Mouse (Mus musculus) right cerebral cortex, postnatal 4 days (tissue): ENCODE results near the gene Arhgef19.

Experiments used
- DNase-seq: peaks from one replicate; pipeline ENCODE4 v3.0.0-alpha.2; 2022

Gene Arhgef19

DNA sequence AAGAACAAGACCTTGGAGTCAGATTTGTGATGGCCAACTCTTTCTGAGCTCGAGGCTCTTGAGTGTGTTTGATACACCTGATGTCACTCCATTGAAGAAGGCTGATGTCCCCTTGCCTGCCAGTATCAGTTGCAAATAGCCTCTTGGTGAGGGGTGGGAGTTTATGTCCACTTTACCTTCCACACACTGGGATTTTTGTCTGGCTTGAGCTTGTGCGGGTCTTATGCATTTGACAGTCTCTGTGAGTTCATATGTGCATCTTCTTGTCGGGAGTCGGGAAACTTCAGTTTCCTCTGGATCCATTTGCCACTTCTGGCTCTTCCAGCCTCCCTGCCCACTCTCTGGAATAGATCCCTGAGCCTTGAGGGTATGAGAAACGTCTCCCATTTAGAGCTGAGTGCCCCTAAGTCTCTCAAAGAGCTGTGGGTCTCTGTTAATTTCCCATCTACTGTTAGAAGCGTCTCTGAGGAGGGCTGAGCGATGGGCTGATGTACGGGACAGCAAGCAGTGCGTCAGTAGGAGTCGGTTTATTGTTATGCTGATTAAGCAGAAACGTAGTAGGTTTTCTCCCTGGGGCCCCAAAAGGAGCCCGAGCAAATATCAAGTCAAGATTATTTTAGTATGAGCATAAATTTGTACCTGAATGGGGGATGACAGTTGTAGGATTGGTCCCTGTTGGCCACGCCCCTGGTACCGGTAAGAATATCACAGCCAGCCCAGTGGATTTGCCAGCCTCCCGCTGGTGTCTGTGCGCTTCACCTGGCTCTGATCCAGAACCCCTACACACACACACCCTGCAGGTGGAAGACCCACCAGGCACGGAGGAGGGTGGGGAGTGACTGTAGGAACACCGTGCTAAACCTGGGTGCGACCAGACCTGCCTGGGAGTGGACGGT is 559 bp upstream of the Arhgef19 start:
- DNase-seq = no peak

DNA sequence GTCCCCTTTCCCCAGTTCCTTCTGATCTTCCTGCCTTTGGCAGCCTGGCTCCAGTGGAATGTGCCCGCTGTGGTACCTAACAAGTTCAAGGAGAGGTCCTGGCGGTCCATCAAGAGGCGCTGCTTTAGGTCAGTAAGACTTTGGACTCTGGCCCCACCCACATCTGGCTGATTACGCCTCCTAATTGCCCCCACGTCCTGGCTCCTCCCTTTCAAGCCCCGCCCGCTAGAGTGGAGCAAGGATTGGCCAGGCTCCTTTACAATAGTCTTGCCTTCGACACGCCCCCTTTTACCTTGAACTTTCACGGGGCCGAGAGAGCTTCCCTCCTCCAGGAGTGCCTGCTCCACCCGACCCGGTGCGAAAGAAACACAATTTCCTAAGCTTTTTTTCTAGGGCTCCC is 1.3 kb downstream of the Arhgef19 start:
- no peak for DNase-seq

- no peak for DNase-seq
These were observed 2.6 kb downstream of the Arhgef19 start for GRCm38 (mm10) chr4:141241861-141242260.

DNA sequence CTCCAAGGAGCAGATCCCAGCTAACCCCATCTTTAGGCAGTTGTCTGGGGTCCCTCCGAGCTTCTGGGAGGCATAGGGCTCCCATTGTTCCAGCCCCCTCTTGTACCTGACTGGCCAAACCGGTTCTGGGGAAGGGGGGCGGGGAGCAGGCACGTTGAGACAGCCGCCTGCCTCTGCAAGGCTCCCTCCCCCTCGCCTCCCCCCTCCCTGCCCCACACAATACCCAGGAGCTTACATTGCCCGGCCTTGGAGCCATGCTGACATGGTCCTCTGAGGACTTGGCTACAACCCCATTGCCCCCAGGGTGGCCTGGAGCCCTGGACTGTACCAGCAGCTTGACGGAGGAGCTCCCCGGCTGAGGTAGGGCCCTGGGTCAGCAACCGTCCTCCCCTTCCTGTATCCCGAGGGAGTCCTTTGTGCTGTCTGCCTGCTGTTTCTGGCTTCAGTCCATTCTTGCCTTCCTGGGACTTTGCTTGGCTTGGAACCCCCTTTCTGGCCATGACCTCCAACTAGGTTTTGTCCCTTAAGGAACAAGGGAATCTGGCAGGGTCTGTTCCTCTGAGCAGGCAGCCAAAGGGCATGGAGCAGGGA is 3.4 kb downstream of the Arhgef19 start:
- DNase-seq = no peak

- no peak for DNase-seq
These were observed 4.3 kb downstream of the Arhgef19 start for GRCm38 (mm10) chr4:141243636-141244035.

- DNase-seq = no peak
These were observed 5.1 kb downstream of the Arhgef19 start for GRCm38 (mm10) chr4:141244401-141244800.

GRCm38 (mm10) chr4:141244931-141245425 is 5.7 kb downstream of the Arhgef19 start:
- DNase-seq = peak; percentile 84

GRCm38 (mm10) chr4:141246089-141246997 is 7.0 kb downstream of the Arhgef19 start:
- DNase-seq = no peak

- no peak for DNase-seq
These were observed 7.7 kb downstream of the Arhgef19 start for GRCm38 (mm10) chr4:141246998-141247350.

- peak; percentile 25 for DNase-seq
These were observed 8.7 kb downstream of the Arhgef19 start for GRCm38 (mm10) chr4:141247776-141248613.

GRCm38 (mm10) chr4:141248614-141248978 is 9.3 kb downstream of the Arhgef19 start:
- DNase-seq = no peak

- no peak for DNase-seq
These were observed 10.1 kb downstream of the Arhgef19 start for GRCm38 (mm10) chr4:141249383-141249782.

DNA sequence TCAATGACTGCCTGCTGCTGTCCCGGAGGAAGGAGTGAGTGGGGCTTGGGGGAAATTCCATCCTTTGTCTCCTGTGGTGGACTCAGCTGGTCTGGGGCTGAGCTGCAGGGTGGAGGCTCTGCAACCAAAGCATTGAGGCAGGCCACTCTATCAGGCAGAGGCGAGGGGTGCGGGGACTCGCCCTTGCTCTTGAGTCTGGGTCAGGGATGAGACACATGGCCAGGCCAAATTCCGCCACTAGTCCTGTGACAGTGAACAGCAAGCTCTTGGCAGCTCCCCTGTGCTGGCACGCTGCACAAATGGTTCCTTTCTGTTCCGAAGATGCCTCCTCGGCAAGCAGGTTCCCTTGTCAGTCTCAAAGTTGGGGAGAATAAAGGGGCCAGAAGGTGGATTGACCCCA is 11.8 kb downstream of the Arhgef19 start:
- DNase-seq = no peak

DNA sequence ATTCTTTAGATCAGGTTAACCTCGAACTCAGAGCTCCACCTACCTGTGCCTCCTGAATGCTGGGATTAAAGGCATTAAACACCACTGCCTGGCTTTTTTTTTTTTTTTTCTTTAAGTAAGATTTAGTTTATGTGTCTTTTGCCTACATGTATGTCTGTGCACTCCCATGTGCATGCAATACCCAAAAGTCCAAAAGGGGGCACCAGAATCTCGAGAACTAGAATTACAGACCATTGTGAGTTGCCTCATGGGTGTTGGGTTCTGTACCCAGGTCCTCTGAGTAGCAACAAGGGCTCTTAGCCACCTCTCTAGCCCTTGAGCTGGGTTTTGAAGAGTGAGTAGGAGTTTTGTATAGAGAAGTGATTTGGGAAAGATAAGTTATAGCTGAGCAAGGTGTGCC is 13.3 kb downstream of the Arhgef19 start:
- DNase-seq = no peak

DNA sequence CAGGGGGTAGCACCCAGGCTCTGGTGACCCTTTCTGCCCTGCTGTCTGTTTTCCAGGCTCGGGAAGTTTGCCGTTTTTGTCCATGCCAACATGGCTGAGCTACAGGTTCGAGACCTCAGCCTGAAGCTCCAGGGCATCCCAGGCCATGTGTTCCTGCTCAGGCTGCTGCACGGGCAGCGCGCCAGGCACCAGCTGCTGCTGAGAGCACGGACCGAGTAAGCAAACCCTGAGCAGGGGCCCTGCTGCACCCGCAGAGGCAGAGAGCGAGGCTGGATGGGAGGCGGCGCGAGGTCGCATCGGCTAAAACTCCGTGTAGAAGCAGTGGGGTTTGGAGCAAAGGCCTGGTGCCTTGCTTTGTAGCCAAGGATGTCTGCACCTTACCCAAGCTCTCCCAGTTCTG is 14.9 kb downstream of the Arhgef19 start:
- no peak for DNase-seq

DNA sequence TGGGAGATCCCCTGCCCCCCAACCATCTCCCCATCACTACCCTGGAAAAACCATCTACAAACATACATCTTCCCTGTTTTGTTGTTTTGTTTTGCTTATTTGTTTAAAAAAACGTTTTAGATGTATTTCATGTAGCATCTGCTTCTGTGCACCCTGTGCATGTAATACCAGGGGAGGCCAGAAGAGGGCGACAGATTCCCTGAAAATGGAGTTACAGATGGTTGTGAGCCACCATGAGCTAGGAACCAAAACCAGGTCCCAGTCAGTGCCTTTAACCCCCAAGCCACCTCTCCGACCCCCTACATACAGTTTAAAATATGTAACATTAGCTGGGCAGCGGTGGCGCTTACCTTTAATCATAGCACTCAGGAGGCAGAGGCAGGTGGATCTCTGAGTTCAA is 18.1 kb downstream of the Arhgef19 start:
- no peak for DNase-seq

DNA sequence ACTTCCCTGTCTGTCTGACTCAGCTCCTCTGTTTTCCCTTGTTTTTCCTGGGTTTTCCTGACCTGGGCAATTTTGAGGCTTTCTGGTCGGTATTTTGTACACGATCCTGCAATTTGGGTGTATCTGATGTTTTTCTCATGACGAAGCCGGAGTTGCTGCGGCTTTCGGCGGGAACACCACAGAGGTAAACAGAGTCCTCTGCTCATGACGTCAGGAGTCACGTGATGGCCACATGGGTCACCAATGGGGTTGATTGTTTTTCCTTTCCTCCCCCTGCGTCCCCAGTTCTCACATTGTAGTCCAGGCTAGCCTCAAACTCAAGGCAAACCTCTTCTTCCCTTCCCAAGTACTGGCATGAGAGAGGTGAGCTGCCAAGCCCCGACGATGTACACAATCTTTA is 20.1 kb downstream of the Arhgef19 start:
- DNase-seq = no peak

DNA sequence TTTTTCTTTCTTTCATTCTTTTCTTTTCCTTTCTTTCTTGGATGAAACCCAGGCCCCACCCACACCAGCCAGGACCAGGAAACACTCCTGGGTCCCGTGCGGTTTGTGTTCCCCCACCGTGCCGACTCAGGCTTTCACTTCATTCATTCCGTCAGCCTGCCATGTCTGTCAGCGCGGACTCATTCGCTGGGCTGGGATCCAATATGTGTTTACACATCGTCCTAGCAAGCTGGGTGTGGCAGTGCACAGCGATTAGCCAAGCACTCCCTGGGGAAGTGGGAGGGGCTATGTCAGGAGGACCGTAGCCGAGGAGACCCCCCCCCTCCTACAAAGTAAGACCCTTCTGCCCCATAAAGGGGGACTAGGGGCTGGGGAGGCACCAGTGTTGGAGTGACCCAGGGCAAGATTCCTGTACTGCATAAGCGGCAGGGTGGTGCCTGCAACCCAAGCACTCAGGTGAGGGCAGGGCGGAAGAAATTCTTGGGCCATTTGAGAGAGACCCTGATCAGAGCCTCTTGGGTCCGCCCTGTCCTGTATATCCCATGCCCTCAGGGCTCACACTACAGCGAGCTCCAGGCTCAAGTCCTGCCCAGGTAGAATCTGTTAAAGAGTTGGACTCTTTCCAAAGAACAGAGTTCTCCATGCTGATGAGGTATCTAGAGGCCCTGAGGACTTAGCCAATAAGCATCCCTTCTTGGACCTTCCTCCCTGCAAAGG is 20.9 kb downstream of the Arhgef19 start:
- no peak for DNase-seq

GRCm38 (mm10) chr4:141262906-141263637 is 23.8 kb downstream of the Arhgef19 start:
- no peak for DNase-seq

- no peak for DNase-seq
These were observed 26.8 kb downstream of the Arhgef19 start for GRCm38 (mm10) chr4:141265979-141266637.
